Mouse (Mus musculus): ENCODE measurements around the gene C2cd4c. TPM values are rescaled to one million over a fixed set of nuclear protein-coding genes. Genes with fewer than 3 reads are reported as not detected.

Gene C2cd4c
- polyA plus RNA-seq, 1 experiment from 2014 or later = 0.03 TPM

DNA sequence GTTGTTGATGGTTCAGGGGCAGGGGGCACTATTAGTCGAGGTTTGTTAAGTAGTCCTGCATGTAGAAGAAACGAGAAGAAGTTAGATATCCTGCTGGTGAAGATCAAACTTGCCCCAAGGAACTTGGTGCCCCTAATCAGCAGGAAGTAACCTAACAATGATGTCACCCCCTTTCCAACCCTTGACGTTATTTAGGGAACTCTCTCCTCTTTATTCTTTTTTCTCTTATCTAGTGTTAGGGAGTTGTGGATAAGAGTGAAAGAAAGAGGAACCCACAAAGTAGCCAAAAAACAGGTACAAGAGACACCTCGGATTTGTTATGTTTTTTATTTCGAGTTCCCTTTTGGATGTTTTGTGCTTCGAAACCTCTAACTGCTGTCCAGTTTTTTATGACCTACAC is 19.7 kb downstream of the C2cd4c start:
- no peak overlapping the region for H3K4me2 ChIP-seq (ENCODE audit: low read length)
- H3K4me1 ChIP-seq (replicated peaks; ENCODE audit: insufficient read depth, low read length) = no peaks in the 10 kb centered on the region
- no peak for TF ChIP-seq CTCF (IDR thresholded peaks at IDR 0.05; ENCODE audit: low read depth)
- no peak overlapping the region for H3K27ac ChIP-seq
- no peaks in the 10 kb centered on the region for H3K36me3 ChIP-seq (ENCODE audit: insufficient read depth, low read length)
- ATAC-seq (replicated peaks; ENCODE audit: low FRiP score, low read depth) (no peak), DNase-seq (ENCODE audit: low spot score) (no peak)
- no peaks in the 10 kb centered on the region for H3K9me3 ChIP-seq (replicated peaks; ENCODE audit: low read length)
- no peaks in the 10 kb centered on the region for H3K27me3 ChIP-seq (ENCODE audit: insufficient read depth, low read length)
- no peak overlapping the region for H3K4me3 ChIP-seq (replicated peaks; ENCODE audit: low read depth, low read length)
- 47% methylated on average over 6 of the region's 6 CpGs for WGBS
- H3K9ac ChIP-seq (ENCODE audit: low read depth, low read length) = no peak overlapping the region

DNA sequence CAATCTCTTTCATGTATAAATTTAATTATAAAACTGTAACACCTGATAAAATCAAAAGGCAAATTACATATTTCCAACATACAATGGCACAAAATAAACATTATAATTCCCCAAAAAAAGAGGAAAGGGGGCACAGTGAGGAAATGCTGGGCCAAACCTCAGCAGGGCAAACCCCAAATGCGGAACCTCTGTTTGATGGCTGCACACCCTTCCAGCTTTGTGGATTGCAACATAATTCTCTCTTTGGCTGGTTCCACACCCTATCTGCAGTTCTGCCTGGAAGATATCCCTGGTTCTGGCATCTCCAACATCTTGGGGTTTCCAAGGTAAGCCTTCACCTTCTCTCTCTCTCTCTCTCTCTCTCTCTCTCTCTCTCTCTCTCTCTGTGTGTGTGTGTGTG is 23.1 kb downstream of the C2cd4c start:
- Histone ChIP-seq H3K36me3 (ENCODE audit: insufficient read depth, low read length) (no peaks in the 10 kb centered on the region), H3K9me3 (replicated peaks; ENCODE audit: low read length) (no peaks in the 10 kb centered on the region), H3K9ac (ENCODE audit: low read depth, low read length) (no peak overlapping the region), H3K27me3 (ENCODE audit: insufficient read depth, low read length) (no peaks in the 10 kb centered on the region), H3K4me1 (replicated peaks; ENCODE audit: insufficient read depth, low read length) (no peaks in the 10 kb centered on the region), H3K4me3 (replicated peaks; ENCODE audit: low read depth, low read length) (no peak overlapping the region), H3K4me2 (ENCODE audit: low read length) (no peak overlapping the region), H3K27ac (no peak overlapping the region)
- WGBS = 95% methylated on average over 1 of the region's 1 CpGs
- no peak for TF ChIP-seq CTCF (IDR thresholded peaks at IDR 0.05; ENCODE audit: low read depth)
- ATAC-seq (replicated peaks; ENCODE audit: low FRiP score, low read depth) (no peak), DNase-seq (ENCODE audit: low spot score) (no peak)

- WGBS = 65% methylated on average over 4 of the region's 4 CpGs
- DNase-seq (ENCODE audit: low spot score) (no peak), ATAC-seq (replicated peaks; ENCODE audit: low FRiP score, low read depth) (no peak; the same call in 1 of the 2 replicates)
- Histone ChIP-seq H3K9me3 (replicated peaks; ENCODE audit: low read length) (no peaks in the 10 kb centered on the region), H3K4me2 (ENCODE audit: low read length) (no peak overlapping the region), H3K4me1 (replicated peaks; ENCODE audit: insufficient read depth, low read length) (no peaks in the 10 kb centered on the region), H3K36me3 (ENCODE audit: insufficient read depth, low read length) (no peaks in the 10 kb centered on the region), H3K4me3 (replicated peaks; ENCODE audit: low read depth, low read length) (no peak overlapping the region), H3K27me3 (ENCODE audit: insufficient read depth, low read length) (no peaks in the 10 kb centered on the region), H3K9ac (ENCODE audit: low read depth, low read length) (no peak overlapping the region), H3K27ac (no peak overlapping the region)
- TF ChIP-seq CTCF (IDR thresholded peaks at IDR 0.05; ENCODE audit: low read depth) = no peak
These were observed 26.1 kb downstream of the C2cd4c start for GRCm38 (mm10) chr10:79587752-79588126.

- TF ChIP-seq CTCF (IDR thresholded peaks at IDR 0.05; ENCODE audit: low read depth) = no peak
- no peaks in the 10 kb centered on the region for H3K4me1 ChIP-seq (replicated peaks; ENCODE audit: insufficient read depth, low read length)
- no peak within 1 kb of the TSS for H3K4me3 ChIP-seq (replicated peaks; ENCODE audit: low read depth, low read length)
- H3K36me3 ChIP-seq (ENCODE audit: insufficient read depth, low read length) = no peaks in the 10 kb centered on the region
- no peak within 1 kb of the TSS for H3K4me2 ChIP-seq (ENCODE audit: low read length)
- DNase-seq (ENCODE audit: low spot score) (no peak), ATAC-seq (replicated peaks; ENCODE audit: low FRiP score, low read depth) (no peak)
- H3K27ac ChIP-seq = no peak within 1 kb of the TSS
- WGBS = 84% methylated on average over 5 of the region's 5 CpGs
- H3K9me3 ChIP-seq (replicated peaks; ENCODE audit: low read length) = no peaks in the 10 kb centered on the region
- H3K9ac ChIP-seq (ENCODE audit: low read depth, low read length) = no peak within 1 kb of the TSS
- no peaks in the 10 kb centered on the region for H3K27me3 ChIP-seq (ENCODE audit: insufficient read depth, low read length)
These were observed 26.6 kb downstream of the C2cd4c start, which contains the start of gene Theg for GRCm38 (mm10) chr10:79587061-79587751. Theg (minus strand) TSS chr10:79587331.

DNA sequence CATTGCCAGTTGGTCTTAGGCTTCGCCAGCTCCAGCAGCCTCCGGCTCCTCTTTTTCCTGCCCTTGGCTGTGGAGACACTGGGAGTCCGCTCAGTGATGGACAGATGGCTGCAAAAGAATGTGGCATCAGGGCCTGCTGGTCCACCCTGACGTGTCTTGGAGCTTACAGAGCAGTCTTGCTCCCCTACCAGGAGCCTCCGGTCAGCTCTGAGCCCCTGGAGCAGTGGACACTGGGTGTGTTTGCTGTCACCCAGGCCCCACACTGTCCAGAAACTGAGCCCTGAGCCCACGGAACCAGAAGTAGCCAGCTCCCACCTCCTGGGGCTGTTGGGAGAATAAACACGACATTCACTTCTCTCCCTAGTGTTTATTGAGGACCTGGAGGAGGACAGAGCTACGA is 27.6 kb downstream of the C2cd4c start:
- DNase-seq (ENCODE audit: low spot score) (no peak), ATAC-seq (replicated peaks; ENCODE audit: low FRiP score, low read depth) (no peak)
- Histone ChIP-seq H3K27ac (no peak overlapping the region), H3K4me3 (replicated peaks; ENCODE audit: low read depth, low read length) (no peak overlapping the region), H3K4me2 (ENCODE audit: low read length) (no peak overlapping the region), H3K4me1 (replicated peaks; ENCODE audit: insufficient read depth, low read length) (no peaks in the 10 kb centered on the region), H3K36me3 (ENCODE audit: insufficient read depth, low read length) (no peaks in the 10 kb centered on the region), H3K9me3 (replicated peaks; ENCODE audit: low read length) (no peaks in the 10 kb centered on the region), H3K27me3 (ENCODE audit: insufficient read depth, low read length) (no peaks in the 10 kb centered on the region), H3K9ac (ENCODE audit: low read depth, low read length) (no peak overlapping the region)
- no peak for TF ChIP-seq CTCF (IDR thresholded peaks at IDR 0.05; ENCODE audit: low read depth)
- WGBS = 60% methylated on average over 8 of the region's 8 CpGs

GRCm38 (mm10) chr10:79585723-79586122 is 28.1 kb downstream of the C2cd4c start:
- no peaks in the 10 kb centered on the region for H3K9me3 ChIP-seq (replicated peaks; ENCODE audit: low read length)
- ATAC-seq (replicated peaks; ENCODE audit: low FRiP score, low read depth) = no peak
- no peak overlapping the region for H3K4me3 ChIP-seq (replicated peaks; ENCODE audit: low read depth, low read length)
- no peak overlapping the region for H3K4me2 ChIP-seq (ENCODE audit: low read length)
- no peaks in the 10 kb centered on the region for H3K4me1 ChIP-seq (replicated peaks; ENCODE audit: insufficient read depth, low read length)
- no peak for TF ChIP-seq CTCF (IDR thresholded peaks at IDR 0.05; ENCODE audit: low read depth)
- no peak for DNase-seq (ENCODE audit: low spot score)
- 94% methylated on average over 5 of the region's 5 CpGs for WGBS
- H3K27me3 ChIP-seq (ENCODE audit: insufficient read depth, low read length) = no peaks in the 10 kb centered on the region
- no peak overlapping the region for H3K27ac ChIP-seq
- no peaks in the 10 kb centered on the region for H3K36me3 ChIP-seq (ENCODE audit: insufficient read depth, low read length)
- no peak overlapping the region for H3K9ac ChIP-seq (ENCODE audit: low read depth, low read length)

GRCm38 (mm10) chr10:79585136-79585535 is 28.7 kb downstream of the C2cd4c start:
- DNase-seq (ENCODE audit: low spot score) = no peak
- H3K36me3 ChIP-seq (ENCODE audit: insufficient read depth, low read length) = no peaks in the 10 kb centered on the region
- WGBS = 90% methylated on average over 6 of the region's 6 CpGs
- H3K4me2 ChIP-seq (ENCODE audit: low read length) = no peak overlapping the region
- no peak for TF ChIP-seq CTCF (IDR thresholded peaks at IDR 0.05; ENCODE audit: low read depth)
- no peak overlapping the region for H3K27ac ChIP-seq
- no peaks in the 10 kb centered on the region for H3K9me3 ChIP-seq (replicated peaks; ENCODE audit: low read length)
- H3K9ac ChIP-seq (ENCODE audit: low read depth, low read length) = no peak overlapping the region
- H3K4me3 ChIP-seq (replicated peaks; ENCODE audit: low read depth, low read length) = no peak overlapping the region
- no peak for ATAC-seq (replicated peaks; ENCODE audit: low FRiP score, low read depth)
- H3K27me3 ChIP-seq (ENCODE audit: insufficient read depth, low read length) = no peaks in the 10 kb centered on the region
- H3K4me1 ChIP-seq (replicated peaks; ENCODE audit: insufficient read depth, low read length) = no peaks in the 10 kb centered on the region
